Mouse (Mus musculus): ENCODE measurements around the gene St14.
A peak's percentile ranks its signal among the peaks of the same experiment; 100 is the strongest.

Gene St14

GRCm38 (mm10) chr9:31122464-31123030 is 9.1 kb downstream of the St14 start:
- no peak for DNase-seq

GRCm38 (mm10) chr9:31120533-31120915 is 11.1 kb downstream of the St14 start:
- peak in 1 of 2 experiments; percentile 54 for DNase-seq

- peak; percentile 73 for DNase-seq
These were observed 11.6 kb downstream of the St14 start for GRCm38 (mm10) chr9:31119882-31120532.

GRCm38 (mm10) chr9:31119405-31119804 is 12.2 kb downstream of the St14 start:
- DNase-seq, result no peak

GRCm38 (mm10) chr9:31118520-31119298 is 12.9 kb downstream of the St14 start:
- no peak for DNase-seq

- DNase-seq, result peak in 1 of 2 experiments; percentile 33
These were observed 14.2 kb downstream of the St14 start for GRCm38 (mm10) chr9:31117488-31117887.

- no peak for DNase-seq
These were observed 14.6 kb downstream of the St14 start for GRCm38 (mm10) chr9:31117088-31117487.

GRCm38 (mm10) chr9:31115586-31115985 is 16.1 kb downstream of the St14 start:
- DNase-seq, result no peak

- peak; percentile 58 to 65 for DNase-seq
These were observed 23.2 kb downstream of the St14 start for GRCm38 (mm10) chr9:31108464-31108863.

- DNase-seq, result no peak
These were observed 33.5 kb downstream of the St14 start for GRCm38 (mm10) chr9:31098118-31098517.

- no peak for DNase-seq
These were observed 34.3 kb downstream of the St14 start for GRCm38 (mm10) chr9:31097088-31098082.

- DNase-seq, result no peak
These were observed 38.8 kb downstream of the St14 start for GRCm38 (mm10) chr9:31092833-31093195.

GRCm38 (mm10) chr9:31092111-31092832 is 39.4 kb downstream of the St14 start:
- no peak for DNase-seq

GRCm38 (mm10) chr9:31091162-31091581 is 40.5 kb downstream of the St14 start:
- DNase-seq, result no peak

- no peak for DNase-seq
These were observed 41.3 kb downstream of the St14 start for GRCm38 (mm10) chr9:31090081-31091023.

GRCm38 (mm10) chr9:31089541-31089940 is 42.1 kb downstream of the St14 start:
- DNase-seq, result no peak

- DNase-seq, result no peak
These were observed 42.8 kb downstream of the St14 start for GRCm38 (mm10) chr9:31088883-31089282.

- no peak for DNase-seq
These were observed 43.5 kb downstream of the St14 start for GRCm38 (mm10) chr9:31088116-31088515.

- DNase-seq, result no peak
These were observed 44.2 kb downstream of the St14 start for GRCm38 (mm10) chr9:31087466-31087865.

- DNase-seq, result no peak
These were observed 44.9 kb downstream of the St14 start for GRCm38 (mm10) chr9:31086754-31087145.
